Mouse (Mus musculus) small intestine, adult 2 months (tissue): ENCODE data around the gene Chchd3.

Experiments used
- CTCF ChIP-seq: fragments of 200-500 bp; IDR thresholded peaks from 2 replicates; pipeline ENCODE4 v1.5.1; 2012; ENCODE audit warnings: low read depth, mild to moderate bottlenecking, control low read depth, inconsistent platforms, low read length, moderate library complexity, mixed read lengths; ENCODE audit not compliant: insufficient replicate concordance, insufficient read length; ENCODE audit errors: extremely low read depth
- POLR2A ChIP-seq: fragments of 200-500 bp; IDR thresholded peaks from 2 replicates; pipeline ENCODE4 v1.6.1; 2012; ENCODE audit warnings: low read depth, mild to moderate bottlenecking, control low read depth, inconsistent platforms, low read length, moderate library complexity

DNA sequence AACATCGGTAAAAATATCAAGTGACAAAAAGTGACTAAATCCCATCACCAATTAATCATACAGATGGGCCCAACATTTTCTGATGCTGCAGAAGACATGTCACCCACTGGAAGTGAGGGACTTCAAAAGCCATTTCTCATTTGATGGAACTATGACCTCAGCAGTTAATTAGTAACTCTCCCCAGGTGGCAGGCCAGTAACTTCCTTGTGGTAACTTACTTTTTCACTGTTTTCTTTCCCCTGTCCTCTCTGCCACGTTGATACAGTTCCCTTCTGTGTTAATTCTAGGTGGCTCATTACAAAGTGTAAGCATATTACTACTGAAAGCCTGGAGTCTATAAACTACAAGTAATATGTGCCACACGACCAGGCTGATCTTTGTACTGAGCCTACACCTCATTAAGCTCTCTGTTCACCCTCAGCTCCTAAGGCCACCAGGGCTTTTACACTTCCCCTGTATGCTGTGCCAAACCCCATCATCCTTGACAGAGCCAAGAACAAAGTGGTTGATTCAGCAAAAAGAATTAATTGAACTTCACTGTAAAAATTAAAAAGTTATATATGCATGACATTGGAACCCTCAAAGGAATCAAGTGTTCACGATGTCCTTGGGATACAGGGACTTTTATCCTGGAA lies 171.0 kb downstream of the Chchd3 start:
- TF ChIP-seq POLR2A (no peak), CTCF (no peak)
